Mouse (Mus musculus) erythroblast, embryonic 14.5 days (primary cell): ENCODE measurements around the gene Tsr2. TPM values are rescaled to one million over a fixed set of nuclear protein-coding genes. Genes with fewer than 3 reads are reported as not detected.

Experiments used
- H3K27me3 ChIP-seq: 2 replicates; pipeline ENCODE4 v1.6.1; 2012; ENCODE audit warnings: inconsistent platforms; ENCODE audit not compliant: control insufficient read depth
- H3K36me3 ChIP-seq: 2 replicates; pipeline ENCODE4 v1.6.1; 2012; ENCODE audit warnings: mild to moderate bottlenecking, inconsistent platforms; ENCODE audit not compliant: control insufficient read depth
- H3K4me1 ChIP-seq: 2 replicates; pipeline ENCODE4 v1.6.1; 2012; ENCODE audit warnings: inconsistent platforms; ENCODE audit not compliant: control insufficient read depth
- H3K4me3 ChIP-seq: replicated peaks from 2 replicates; pipeline ENCODE3; 2012; ENCODE audit warnings: moderate library complexity, mild to moderate bottlenecking, inconsistent platforms
- H3K9me3 ChIP-seq: 2 replicates; pipeline ENCODE4 v1.6.1; 2012; ENCODE audit warnings: low read length, inconsistent platforms, mixed read lengths; ENCODE audit not compliant: control insufficient read depth
- GATA1 ChIP-seq: IDR thresholded peaks from 2 replicates; pipeline ENCODE4 v1.6.1; 2012; ENCODE audit warnings: low read length, inconsistent platforms, mixed read lengths
- TAL1 ChIP-seq: IDR thresholded peaks from 3 replicates; pipeline ENCODE4 v1.6.1; 2012; ENCODE audit warnings: low read length, inconsistent platforms, mixed read lengths
- polyA plus RNA-seq: library from polyadenylated mRNA; stranded (reverse); fragments of >175 nt; gene quantifications from 2 replicates; pipeline ENCODE4 v1.2.3, GENCODE M21; 2012

Gene Tsr2
- polyA plus RNA-seq, 1 experiment: 0.21 TPM

- no peaks in the 10 kb centered on the region for H3K4me1 ChIP-seq
- TF ChIP-seq GATA1 (no peak), TAL1 (no peak)
- peaks cover 21% of the 10 kb centered on the region for H3K9me3 ChIP-seq
- H3K4me3 ChIP-seq: no peak overlapping the region
- no peaks in the 10 kb centered on the region for H3K36me3 ChIP-seq
- peaks cover 46% of the 10 kb centered on the region for H3K27me3 ChIP-seq
Measured at GRCm38 (mm10) chrX:151049661-151050215, 46.6 kb downstream of the Tsr2 start.

- Histone ChIP-seq H3K27me3 (peaks cover 48% of the 10 kb centered on the region), H3K4me3 (peak overlapping the region; percentile 46), H3K4me1 (no peaks in the 10 kb centered on the region), H3K9me3 (peaks cover 21% of the 10 kb centered on the region), H3K36me3 (no peaks in the 10 kb centered on the region)
- TF ChIP-seq GATA1 (no peak), TAL1 (no peak)
Measured at GRCm38 (mm10) chrX:151047431-151048058, 48.8 kb downstream of the Tsr2 start.

DNA sequence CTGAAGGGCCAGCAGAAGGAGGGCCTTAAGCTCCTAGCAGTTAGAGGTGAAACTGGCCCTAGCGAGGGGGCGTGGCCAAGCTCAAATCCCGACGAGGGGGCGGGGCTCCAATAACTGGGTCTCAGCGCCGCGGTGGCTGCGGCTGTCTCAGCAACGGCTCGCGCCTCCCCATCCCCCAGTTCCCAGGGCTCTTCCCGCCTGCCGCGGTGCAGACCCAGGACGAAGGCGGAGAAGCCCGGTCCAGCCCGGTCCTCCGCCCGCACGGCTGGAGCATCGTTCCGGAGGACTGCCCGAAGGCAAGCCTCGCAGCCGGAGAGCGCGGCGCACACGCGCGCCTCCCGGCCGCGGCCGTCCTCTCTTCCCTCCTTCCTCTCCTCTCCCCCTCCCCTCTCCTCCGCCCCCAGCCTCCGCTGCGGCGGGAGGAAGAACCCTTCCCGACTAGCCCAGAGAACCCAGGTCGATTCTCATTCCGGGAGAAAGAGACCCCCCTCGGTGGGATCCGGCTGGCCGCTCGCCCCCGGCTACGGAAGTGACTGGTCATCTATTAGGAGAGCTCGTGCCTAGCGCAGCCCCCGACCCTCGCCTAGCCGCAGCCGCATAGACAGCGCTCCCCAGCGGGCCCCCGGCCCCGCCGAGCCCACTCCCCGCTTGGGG, 49.4 kb downstream of the Tsr2 start:
- Histone ChIP-seq H3K4me1 (no peaks in the 10 kb centered on the region), H3K27me3 (peaks cover 48% of the 10 kb centered on the region), H3K36me3 (no peaks in the 10 kb centered on the region), H3K9me3 (peaks cover 21% of the 10 kb centered on the region), H3K4me3 (peak overlapping the region; percentile 46)
- TF ChIP-seq GATA1 (no peak), TAL1 (no peak)

DNA sequence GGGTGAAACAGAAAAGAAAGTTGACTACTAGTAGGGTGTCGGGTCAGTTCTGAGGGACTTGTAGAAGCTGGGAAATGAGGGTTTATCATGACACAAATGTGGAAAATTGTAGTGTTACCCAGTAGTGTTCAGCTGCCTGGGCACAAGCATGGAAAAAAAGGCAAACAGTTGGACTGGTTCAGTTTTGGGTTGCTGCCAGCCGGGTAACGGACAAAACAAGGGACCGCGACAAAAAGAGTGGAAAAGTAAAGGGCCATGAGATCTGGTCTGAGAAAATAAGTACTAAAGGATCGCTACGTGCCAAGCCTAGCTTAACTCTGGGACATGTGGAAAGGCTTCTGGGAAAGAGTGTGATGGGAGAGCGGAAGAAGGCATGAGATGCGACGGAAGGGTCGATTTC, 50.0 kb downstream of the Tsr2 start:
- H3K27me3 ChIP-seq: peaks cover 48% of the 10 kb centered on the region
- no peaks in the 10 kb centered on the region for H3K4me1 ChIP-seq
- H3K36me3 ChIP-seq: no peaks in the 10 kb centered on the region
- no peak overlapping the region for H3K4me3 ChIP-seq
- TF ChIP-seq TAL1 (no peak), GATA1 (no peak)
- peaks cover 21% of the 10 kb centered on the region for H3K9me3 ChIP-seq

DNA sequence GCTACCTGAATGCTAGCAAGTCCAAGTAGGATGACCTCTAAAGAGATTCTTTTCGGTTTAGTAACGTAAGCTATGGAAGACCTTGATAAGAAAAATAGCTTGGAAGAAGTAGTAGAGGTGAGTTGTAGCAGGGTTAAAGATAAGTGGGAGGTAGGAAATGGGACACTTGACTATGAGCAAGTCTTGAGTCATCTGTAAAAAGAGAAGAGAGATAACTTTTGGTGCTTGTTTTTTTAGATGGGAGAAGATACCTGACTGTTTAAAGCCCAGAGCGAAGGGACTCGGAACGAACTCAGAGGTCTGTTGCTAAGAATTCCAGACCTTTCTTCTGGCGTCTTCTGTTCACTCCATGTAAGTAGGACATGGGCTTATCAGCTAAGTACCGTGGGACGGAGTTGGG, 50.5 kb downstream of the Tsr2 start, which contains the start of gene Fgd1:
TSS of gene Fgd1 (plus strand) at position 301 of the 400 bp plus-strand sequence.
- H3K27me3 ChIP-seq: peaks cover 48% of the 10 kb centered on the region
- H3K4me3 ChIP-seq: peak within 1 kb of the TSS; percentile 46
- no peaks in the 10 kb centered on the region for H3K4me1 ChIP-seq
- no peak for TF ChIP-seq GATA1
- no peak for TF ChIP-seq TAL1
- H3K36me3 ChIP-seq: no peaks in the 10 kb centered on the region
- peaks cover 21% of the 10 kb centered on the region for H3K9me3 ChIP-seq

DNA sequence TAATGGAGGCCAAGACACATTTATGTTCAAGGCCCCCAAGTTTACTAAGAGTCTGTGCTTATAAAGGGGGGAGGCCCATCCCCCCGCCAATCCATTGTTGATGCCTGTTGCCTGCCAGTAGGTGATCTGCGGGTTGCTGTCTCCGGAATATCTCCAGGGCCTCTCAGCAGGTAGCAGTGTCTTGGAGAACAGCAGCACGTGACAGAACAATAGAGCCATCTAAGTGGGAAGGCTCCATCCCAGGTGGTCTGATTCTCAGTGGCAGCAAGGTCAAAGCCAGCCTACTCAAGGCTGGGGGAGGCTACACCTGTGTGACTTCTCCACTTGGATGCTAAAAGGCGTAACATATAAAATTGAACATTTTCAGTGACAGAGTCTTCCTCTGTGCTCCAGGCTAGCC, 55.1 kb downstream of the Tsr2 start:
- no peak for TF ChIP-seq GATA1
- TF ChIP-seq TAL1: no peak
- no peak overlapping the region for H3K4me3 ChIP-seq
- peaks cover 14% of the 10 kb centered on the region for H3K27me3 ChIP-seq
- H3K4me1 ChIP-seq: no peaks in the 10 kb centered on the region
- no peaks in the 10 kb centered on the region for H3K36me3 ChIP-seq
- peaks cover 2% of the 10 kb centered on the region for H3K9me3 ChIP-seq

Other genes with a start within 250 kb of the Tsr2 start
- gene Gnl3l, start 79.2 kb downstream of the Tsr2 start, polyA plus RNA-seq: 0.04 and 0.08 TPM in 2 replicates
- 0.04 TPM in 1 of 2 replicates, not detected in the other for gene Fgd1, start 50.4 kb downstream of the Tsr2 start, polyA plus RNA-seq
- not detected in 2 replicates for gene Wnk3, start 101.5 kb upstream of the Tsr2 start, polyA plus RNA-seq
- 0.03 and 0.04 TPM in 2 replicates for gene Fam120c, start 247.6 kb upstream of the Tsr2 start, polyA plus RNA-seq